Mouse (Mus musculus) gastrocnemius, postnatal 10 days (tissue): Measurements from ENCODE around the gene Igfbp6. TPM values are rescaled to one million over a fixed set of nuclear protein-coding genes. Genes with fewer than 3 reads are reported as not detected.

Experiments
- DNase-seq: peaks from one replicate; pipeline ENCODE4 v3.0.0; 2021; ENCODE audit warnings: mixed read lengths
- total RNA-seq, 2 experiments: library from RNA; stranded (reverse); gene quantifications; 2 replicates each; pipeline ENCODE4 v1.2.3; 2021

Gene Igfbp6
- total RNA-seq, 2 experiments from 2014 or later = 66.0 to 77.5 TPM

DNA sequence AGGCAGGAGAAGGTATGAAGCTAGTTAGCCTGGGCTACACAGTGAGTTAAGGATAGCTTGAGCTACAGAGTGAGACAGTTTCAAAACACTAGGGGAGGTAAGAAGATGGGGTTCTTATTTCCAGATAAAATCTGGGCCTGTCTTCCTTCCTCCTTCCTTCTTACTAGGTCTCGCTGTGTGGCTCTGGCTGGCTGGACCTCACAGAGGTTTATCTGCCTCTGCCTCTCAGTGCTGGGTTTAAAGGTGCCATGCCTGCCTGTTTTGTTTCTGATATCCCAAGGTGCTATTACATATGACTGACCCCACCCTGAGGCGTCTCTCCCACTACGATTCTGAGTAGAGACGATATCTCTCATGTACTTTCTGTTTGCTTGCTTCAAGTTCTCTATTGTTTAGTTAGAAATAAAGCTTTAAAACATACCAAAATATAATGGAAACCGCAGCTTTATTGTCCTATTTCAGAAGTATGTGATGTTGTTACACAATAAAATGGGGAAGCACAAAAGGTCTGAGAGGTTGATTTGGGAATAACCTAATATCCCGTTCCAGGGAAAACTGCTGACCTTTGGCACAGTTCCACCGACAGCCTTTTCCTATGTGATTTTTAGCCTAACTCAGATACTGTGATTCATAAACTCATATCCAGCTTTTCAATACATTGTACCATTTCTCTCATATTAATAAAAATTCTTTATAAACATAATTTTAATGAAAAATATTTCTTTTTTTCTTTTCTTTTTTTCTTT is 32.6 kb downstream of the Igfbp6 start:
- no peak for DNase-seq

GRCm38 (mm10) chr15:102177417-102177816 is 33.3 kb downstream of the Igfbp6 start:
- no peak for DNase-seq

GRCm38 (mm10) chr15:102178279-102178678 is 34.1 kb downstream of the Igfbp6 start:
- DNase-seq = peak; percentile 80

GRCm38 (mm10) chr15:102179106-102179505 is 34.9 kb downstream of the Igfbp6 start:
- no peak for DNase-seq

DNA sequence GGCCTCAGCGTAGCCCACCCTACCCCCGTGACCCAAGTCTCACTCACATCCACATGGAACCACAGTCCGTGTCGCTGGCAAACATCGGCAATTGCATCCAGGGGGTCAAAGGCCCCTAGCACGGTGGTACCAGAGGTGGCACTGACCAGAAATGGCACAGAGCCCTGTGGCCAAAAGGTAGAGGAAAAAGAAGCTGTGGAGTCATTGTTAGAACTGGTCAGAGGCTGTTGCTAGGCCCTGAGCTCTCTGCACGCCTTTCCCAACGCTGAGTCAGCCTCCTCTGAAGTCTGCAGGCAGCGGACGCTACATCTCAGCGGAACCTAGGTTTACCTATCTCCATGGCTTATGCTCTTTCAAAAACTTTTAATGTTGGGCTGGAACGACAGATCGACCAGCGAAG is 35.8 kb downstream of the Igfbp6 start:
- no peak for DNase-seq

GRCm38 (mm10) chr15:102183076-102183475 is 38.9 kb downstream of the Igfbp6 start:
- DNase-seq = no peak

- DNase-seq = no peak
Observed at GRCm38 (mm10) chr15:102186239-102186638, 42.1 kb downstream of the Igfbp6 start.

GRCm38 (mm10) chr15:102188096-102188495 is 43.9 kb downstream of the Igfbp6 start:
- peak; percentile 57 for DNase-seq

- DNase-seq = no peak
Observed at GRCm38 (mm10) chr15:102188883-102189282, 44.7 kb downstream of the Igfbp6 start.

DNA sequence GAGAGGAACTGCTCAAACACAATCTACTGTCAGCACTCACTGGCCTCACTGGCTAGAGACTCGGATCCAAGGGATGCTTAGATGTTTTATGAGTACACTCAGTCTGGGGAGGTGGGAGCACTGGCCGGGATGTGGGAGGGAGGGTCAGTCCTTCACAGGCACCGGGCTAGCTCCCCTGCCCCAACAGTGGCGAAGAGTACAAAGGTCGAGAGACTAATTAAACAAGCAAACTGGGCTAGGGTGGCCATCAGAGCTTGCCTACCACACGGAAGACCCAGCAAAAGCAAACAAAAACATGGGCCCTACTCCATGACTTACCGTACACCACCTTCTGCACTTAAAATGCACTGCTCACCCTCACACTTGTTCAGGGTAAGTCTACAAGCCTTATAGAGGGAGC is 47.5 kb downstream of the Igfbp6 start:
- DNase-seq = no peak

GRCm38 (mm10) chr15:102192271-102192812 is 48.2 kb downstream of the Igfbp6 start:
- DNase-seq = no peak

GRCm38 (mm10) chr15:102192820-102193386 is 48.7 kb downstream of the Igfbp6 start:
- DNase-seq = no peak

- DNase-seq = no peak
Observed at GRCm38 (mm10) chr15:102193652-102194051, 49.5 kb downstream of the Igfbp6 start.

GRCm38 (mm10) chr15:102194439-102194838 is 50.3 kb downstream of the Igfbp6 start:
- no peak for DNase-seq

DNA sequence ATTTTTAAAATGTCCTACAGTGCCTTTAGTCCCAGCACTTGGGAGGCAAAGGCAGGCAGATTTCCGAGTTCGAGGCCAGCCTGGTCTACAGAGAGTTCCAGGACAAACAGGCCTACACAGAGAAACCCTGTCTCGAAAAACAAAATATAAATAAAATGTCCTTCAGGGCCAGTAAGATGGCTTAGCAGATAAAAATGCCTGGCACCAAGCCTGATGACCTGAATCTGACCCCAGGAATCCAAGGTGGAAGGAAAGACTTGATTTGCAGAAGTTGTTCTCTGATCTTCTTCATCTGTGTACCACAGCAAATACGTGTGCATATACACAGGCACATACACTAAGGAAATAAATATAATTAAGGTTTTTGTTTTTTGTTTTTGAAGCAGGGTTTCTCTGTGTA is 51.2 kb downstream of the Igfbp6 start:
- DNase-seq = no peak

- no peak for DNase-seq
Observed at GRCm38 (mm10) chr15:102198841-102199240, 54.7 kb downstream of the Igfbp6 start.

Other genes starting within 250 kb of the Igfbp6 start
- gene Krt4, start 219.6 kb upstream of the Igfbp6 start, total RNA-seq = under 1 TPM in 1 of 2 experiments, not detected in 1; 0.21 TPM
- not detected for gene Krt79, start 204.0 kb upstream of the Igfbp6 start, total RNA-seq
- gene Krt78, start 190.1 kb upstream of the Igfbp6 start, total RNA-seq = not detected
- 1 to 10 TPM; 1.4 to 1.7 TPM for gene Krt8, start 139.9 kb upstream of the Igfbp6 start, total RNA-seq
- gene Krt18, start 116.2 kb upstream of the Igfbp6 start, total RNA-seq = 1 to 10 TPM; 1.5 to 2.5 TPM
- gene Eif4b, start 70.6 kb upstream of the Igfbp6 start, total RNA-seq = 100 to 1,000 TPM; 151 to 152 TPM
- 10 to 100 TPM; 38.8 to 41.9 TPM for gene Tns2, start 43.9 kb upstream of the Igfbp6 start, total RNA-seq
- gene Spryd3, start 8.1 kb upstream of the Igfbp6 start, total RNA-seq = 10 to 100 TPM; 14.2 to 14.8 TPM
- gene Soat2, start 6.2 kb downstream of the Igfbp6 start, total RNA-seq = under 1 TPM; 0.14 to 0.27 TPM
- gene Zfp740, start 58.9 kb downstream of the Igfbp6 start, total RNA-seq = 10 to 100 TPM; 42.8 to 52.6 TPM
- gene Csad, start 60.4 kb downstream of the Igfbp6 start, total RNA-seq = 10 to 100 TPM; 23.9 to 25.5 TPM
- gene Itgb7, start 87.6 kb downstream of the Igfbp6 start, total RNA-seq = 1 to 10 TPM in 1 of 2 experiments, under 1 TPM in 1; 0.59 to 1.3 TPM
- 10 to 100 TPM; 12.4 to 22.2 TPM for gene Rarg, start 113.2 kb downstream of the Igfbp6 start, total RNA-seq
- gene Gm9918, start 126.2 kb downstream of the Igfbp6 start, total RNA-seq = not detected
- gene Mfsd5, start 135.1 kb downstream of the Igfbp6 start, total RNA-seq = 10 to 100 TPM; 16.1 to 17.6 TPM
- gene Espl1, start 151.9 kb downstream of the Igfbp6 start, total RNA-seq = 1 to 10 TPM; 5.3 to 7.8 TPM
- 100 to 1,000 TPM; 278 to 289 TPM for gene Pfdn5, start 181.8 kb downstream of the Igfbp6 start, total RNA-seq
- 10 to 100 TPM; 18.7 to 20.8 TPM for gene Myg1, start 187.3 kb downstream of the Igfbp6 start, total RNA-seq
- 10 to 100 TPM in 1 of 2 experiments, 1 to 10 TPM in 1; 7.8 to 11.1 TPM for gene Aaas, start 206.4 kb downstream of the Igfbp6 start, total RNA-seq
- 1 to 10 TPM in 1 of 2 experiments, under 1 TPM in 1; 0.14 to 7.4 TPM for gene Sp7, start 222.8 kb downstream of the Igfbp6 start, total RNA-seq